Mouse (Mus musculus): ENCODE results near the gene Slc16a13. TPM values are rescaled to one million over a fixed set of nuclear protein-coding genes. Genes with fewer than 3 reads are reported as not detected.
A peak's percentile ranks its signal among the peaks of the same experiment; 100 is the strongest.

The Slc16a13 gene
- polyA plus RNA-seq (2012; ENCODE audit: insufficient read depth, low replicate concordance): 5.3 and 8.1 TPM in 2 replicates

DNA sequence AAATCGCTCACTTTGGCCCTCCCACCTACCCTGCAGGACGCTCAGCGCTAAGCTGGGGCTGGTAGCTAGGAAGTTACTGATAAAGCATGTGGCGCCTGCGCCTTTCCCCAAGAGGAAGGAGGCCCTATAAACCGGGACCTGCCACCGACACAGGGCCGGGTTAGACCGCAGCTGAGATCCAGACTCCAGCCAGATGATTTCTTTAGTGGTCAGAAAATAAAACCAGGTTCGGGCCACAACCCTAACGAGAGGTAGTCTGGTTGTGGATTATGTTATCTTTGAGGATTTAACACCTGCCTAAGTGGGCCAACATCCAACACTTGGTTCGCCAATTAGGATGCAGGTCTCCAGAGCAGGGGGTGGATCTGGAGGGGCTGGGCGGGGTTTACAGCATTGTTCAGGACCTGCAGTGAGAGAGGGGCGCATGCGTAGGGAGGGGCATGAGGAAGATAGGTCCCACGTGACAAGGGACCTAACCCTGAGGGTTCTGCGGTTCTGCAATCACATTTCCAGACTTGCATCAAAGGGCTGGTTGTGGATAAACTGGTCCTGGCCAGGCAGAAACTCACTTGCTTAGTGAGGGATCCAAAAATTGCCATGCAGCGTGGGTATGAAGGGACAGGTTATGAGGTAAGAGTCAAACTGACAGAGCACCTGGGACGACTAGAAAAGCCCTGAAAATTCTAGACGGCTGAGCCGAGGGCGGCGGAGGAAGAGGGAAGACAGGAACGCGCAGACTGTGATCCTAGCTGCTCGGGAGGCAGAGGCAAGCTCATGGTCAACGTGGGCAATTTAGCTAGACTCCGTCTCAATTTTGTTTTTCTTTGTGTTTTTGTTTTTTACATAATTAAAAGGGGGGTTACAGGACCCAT, at the start of gene Slc16a13:
Slc16a13 (minus strand) TSS at position 334 of the 872 bp plus-strand sequence.
- peaks cover 80% of the 10 kb centered on the region for H3K4me1 ChIP-seq
- H3K4me3 ChIP-seq (replicated peaks): peak within 1 kb of the TSS; percentile 93
- peaks cover 32% of the 10 kb centered on the region for H3K36me3 ChIP-seq (replicated peaks; ENCODE audit: low read length)
- H3K27me3 ChIP-seq (replicated peaks): peaks cover 5% of the 10 kb centered on the region
- no peak for TF ChIP-seq GATA1 (IDR thresholded peaks at IDR 0.05; ENCODE audit: borderline replicate concordance, low read length)
- TF ChIP-seq FLI1 (IDR thresholded peaks at IDR 0.05; ENCODE audit: low read length): no peak
- H3K9me3 ChIP-seq: no peaks in the 10 kb centered on the region

DNA sequence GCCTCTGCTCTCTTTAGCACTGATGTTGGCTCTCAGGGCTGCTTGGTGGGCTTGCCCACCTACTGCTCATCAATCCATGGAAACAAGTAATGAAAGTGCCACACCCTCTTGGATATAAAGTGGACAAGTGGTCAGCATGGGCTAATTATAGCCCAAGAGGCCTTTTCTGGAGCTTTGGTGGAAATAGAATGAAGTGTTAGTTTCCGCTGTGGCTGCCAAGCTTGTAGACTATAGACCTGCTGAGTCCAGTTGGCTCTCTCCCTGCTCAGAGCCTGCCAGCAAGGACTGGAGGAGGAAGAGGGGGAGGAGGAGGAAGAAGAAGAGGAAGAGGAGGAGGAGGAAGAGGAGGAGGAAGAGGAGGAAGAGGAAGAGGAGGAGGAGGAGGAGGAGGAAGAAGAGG, 45.5 kb upstream of the Slc16a13 start:
- peaks cover 34% of the 10 kb centered on the region for H3K36me3 ChIP-seq (replicated peaks; ENCODE audit: low read length)
- H3K9me3 ChIP-seq: peaks cover 9% of the 10 kb centered on the region; the same call in 1 of the 2 replicates
- H3K4me3 ChIP-seq (replicated peaks): no peak overlapping the region
- TF ChIP-seq FLI1 (IDR thresholded peaks at IDR 0.05; ENCODE audit: low read length) (no peak), GATA1 (IDR thresholded peaks at IDR 0.05; ENCODE audit: borderline replicate concordance, low read length) (no peak)
- H3K4me1 ChIP-seq: peaks cover 45% of the 10 kb centered on the region
- peaks cover 2% of the 10 kb centered on the region for H3K27me3 ChIP-seq (replicated peaks)

DNA sequence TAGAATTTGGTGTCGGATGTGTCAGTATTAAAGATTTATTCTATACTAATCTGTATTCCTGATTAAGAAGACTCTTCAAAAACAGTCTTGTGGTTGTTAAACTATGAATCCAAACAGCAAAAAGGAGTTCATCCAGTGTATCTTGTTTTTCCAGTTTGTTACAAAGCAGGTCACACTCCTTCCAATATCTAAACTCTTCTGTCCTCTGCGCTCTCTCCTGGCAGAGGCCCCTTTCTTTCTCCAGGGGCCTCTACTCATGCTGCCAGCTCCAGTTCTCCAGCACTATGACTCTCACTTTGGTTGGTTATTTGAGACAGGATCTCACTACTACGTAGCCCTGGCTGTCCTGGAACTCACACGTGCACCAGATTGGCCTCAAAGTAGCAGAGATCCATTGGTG, 45.0 kb upstream of the Slc16a13 start:
- peaks cover 2% of the 10 kb centered on the region for H3K27me3 ChIP-seq (replicated peaks)
- peaks cover 45% of the 10 kb centered on the region for H3K4me1 ChIP-seq
- peaks cover 13% of the 10 kb centered on the region; the same call in 1 of the 2 replicates for H3K9me3 ChIP-seq
- H3K36me3 ChIP-seq (replicated peaks; ENCODE audit: low read length): peaks cover 38% of the 10 kb centered on the region
- TF ChIP-seq FLI1 (IDR thresholded peaks at IDR 0.05; ENCODE audit: low read length) (no peak), GATA1 (IDR thresholded peaks at IDR 0.05; ENCODE audit: borderline replicate concordance, low read length) (no peak)
- no peak overlapping the region for H3K4me3 ChIP-seq (replicated peaks)

DNA sequence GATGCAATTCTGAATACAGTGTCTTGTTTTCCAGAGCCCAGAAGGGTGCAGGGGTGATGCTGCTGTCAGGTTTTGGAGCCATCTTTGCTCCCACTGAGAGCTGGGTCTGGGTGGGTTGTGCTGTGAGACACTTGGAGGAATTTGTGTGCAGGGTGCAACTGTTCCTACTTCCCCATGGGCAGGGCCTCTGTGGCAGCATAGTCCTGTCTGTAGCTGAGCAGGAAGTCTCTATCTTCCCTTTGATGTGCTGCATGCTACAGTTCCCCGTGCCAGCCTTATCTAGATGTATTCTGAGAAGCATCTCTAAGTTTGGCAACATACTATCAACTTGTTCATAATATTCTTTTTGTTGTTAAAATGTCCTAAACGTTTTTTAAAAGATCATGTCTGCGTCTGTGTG, 44.4 kb upstream of the Slc16a13 start:
- Histone ChIP-seq H3K4me1 (peaks cover 45% of the 10 kb centered on the region), H3K9me3 (peaks cover 19% of the 10 kb centered on the region; the same call in 1 of the 2 replicates), H3K36me3 (replicated peaks; ENCODE audit: low read length) (peaks cover 44% of the 10 kb centered on the region), H3K4me3 (replicated peaks) (peak overlapping the region; percentile 57), H3K27me3 (replicated peaks) (peaks cover 2% of the 10 kb centered on the region)
- no peak for TF ChIP-seq FLI1 (IDR thresholded peaks at IDR 0.05; ENCODE audit: low read length)
- no peak for TF ChIP-seq GATA1 (IDR thresholded peaks at IDR 0.05; ENCODE audit: borderline replicate concordance, low read length)

DNA sequence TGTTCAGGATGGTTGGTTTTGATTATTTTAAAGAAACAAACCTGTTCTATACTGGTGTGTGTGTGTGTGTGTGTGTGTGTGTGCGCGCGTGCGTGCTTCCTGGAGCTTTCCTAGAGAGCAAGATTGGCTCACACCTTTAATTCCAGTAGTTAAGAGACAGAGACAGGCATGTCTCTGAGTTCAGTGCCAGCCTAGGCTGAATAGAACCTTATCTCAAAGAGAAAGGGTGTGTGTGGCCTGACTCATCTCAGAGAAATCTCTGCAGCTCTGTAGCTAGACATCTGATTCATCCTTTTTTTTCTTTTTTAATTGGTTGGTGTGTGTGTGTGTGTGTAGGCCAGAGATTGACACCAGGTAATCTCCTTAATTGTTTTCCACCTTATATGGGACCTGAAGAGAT, 38.2 kb upstream of the Slc16a13 start:
- H3K4me3 ChIP-seq (replicated peaks): no peak overlapping the region
- peaks cover 22% of the 10 kb centered on the region; the same call in 1 of the 2 replicates for H3K9me3 ChIP-seq
- H3K27me3 ChIP-seq (replicated peaks): peaks cover 11% of the 10 kb centered on the region
- peaks cover 44% of the 10 kb centered on the region for H3K36me3 ChIP-seq (replicated peaks; ENCODE audit: low read length)
- TF ChIP-seq GATA1 (IDR thresholded peaks at IDR 0.05; ENCODE audit: borderline replicate concordance, low read length) (no peak), FLI1 (IDR thresholded peaks at IDR 0.05; ENCODE audit: low read length) (no peak)
- peaks cover 55% of the 10 kb centered on the region for H3K4me1 ChIP-seq

DNA sequence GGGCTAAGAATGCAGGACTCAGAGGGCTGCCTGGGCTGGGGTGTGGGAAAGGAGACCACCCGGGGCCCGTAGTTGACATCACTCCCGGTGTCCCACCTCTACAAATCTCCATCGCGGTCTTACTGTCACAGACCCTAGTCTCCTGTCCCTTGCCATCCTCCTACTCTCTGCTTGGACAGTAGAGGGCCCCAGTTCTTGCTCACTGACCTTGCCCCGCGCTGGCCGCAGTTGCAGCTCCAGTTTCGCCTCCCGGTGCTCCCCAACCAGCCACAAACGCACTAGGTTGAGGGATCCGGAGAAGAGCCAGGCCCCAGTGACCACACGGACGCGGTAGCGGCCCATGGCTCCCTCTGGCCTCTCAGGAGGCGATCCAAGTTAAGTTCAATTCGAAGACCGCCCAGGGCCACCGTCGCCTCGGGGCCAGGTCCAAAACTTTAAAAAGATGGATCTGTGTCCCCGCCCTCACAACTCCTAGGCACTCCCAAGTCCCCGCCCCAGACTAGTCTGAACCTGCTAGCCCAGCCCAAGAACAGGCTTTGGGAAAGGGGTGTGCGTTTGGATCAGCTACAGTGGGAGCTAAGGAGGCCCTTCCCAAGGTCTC, 34.2 kb upstream of the Slc16a13 start, which contains the start of gene Alox12:
Alox12 (minus strand) TSS at position 423 of the 601 bp plus-strand sequence.
- Histone ChIP-seq H3K4me1 (peaks cover 86% of the 10 kb centered on the region), H3K36me3 (replicated peaks; ENCODE audit: low read length) (peaks cover 61% of the 10 kb centered on the region), H3K27me3 (replicated peaks) (peaks cover 9% of the 10 kb centered on the region), H3K9me3 (peaks cover 3% of the 10 kb centered on the region; the same call in 1 of the 2 replicates), H3K4me3 (replicated peaks) (peak within 1 kb of the TSS; percentile 94)
- TF ChIP-seq GATA1 (IDR thresholded peaks at IDR 0.05; ENCODE audit: borderline replicate concordance, low read length): no peak
- TF ChIP-seq FLI1 (IDR thresholded peaks at IDR 0.05; ENCODE audit: low read length): no peak

DNA sequence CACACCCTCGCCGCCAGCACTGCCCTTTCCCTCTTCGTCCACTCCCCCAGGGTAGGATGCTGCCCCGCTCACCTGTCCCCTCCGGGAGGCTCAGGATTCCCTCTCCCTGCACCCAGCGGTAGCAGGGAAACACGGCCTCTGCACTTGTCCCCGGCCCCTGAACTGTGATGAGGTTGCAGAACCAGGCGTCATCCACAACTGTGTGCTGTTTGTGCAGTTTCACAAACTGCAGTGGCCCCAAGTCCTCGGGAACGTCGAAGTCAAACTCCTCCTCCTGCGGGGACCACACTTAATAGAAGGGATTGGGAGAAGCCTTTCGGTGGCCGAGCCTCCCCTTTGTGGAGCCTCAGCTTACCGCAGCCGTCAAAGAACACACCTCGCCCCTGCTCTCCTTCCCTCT, 33.5 kb upstream of the Slc16a13 start:
- H3K4me3 ChIP-seq (replicated peaks): peak overlapping the region; percentile 94

DNA sequence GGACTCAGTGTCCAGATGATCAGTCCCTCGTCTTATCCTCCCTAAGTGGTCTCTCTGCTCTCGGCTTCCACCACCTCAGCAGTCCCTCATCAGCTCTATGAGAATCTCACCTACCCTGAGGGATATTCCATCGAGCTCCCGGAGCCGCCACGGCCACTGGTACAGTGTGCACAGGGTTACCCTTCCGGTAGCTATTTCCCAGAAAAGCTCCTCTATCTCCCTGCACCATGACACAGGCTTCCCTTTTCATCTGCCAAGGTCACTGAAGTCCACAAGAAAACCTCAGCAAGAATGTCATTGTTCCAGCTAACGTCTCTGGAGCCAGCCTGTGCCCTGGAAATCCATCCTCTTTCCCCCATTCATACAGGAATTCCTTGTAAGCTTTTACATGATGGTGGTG, 31.0 kb upstream of the Slc16a13 start:
- H3K27me3 ChIP-seq (replicated peaks): no peaks in the 10 kb centered on the region

More for the DNA sequence above, 33.5 kb upstream of the Slc16a13 start:
- Histone ChIP-seq H3K4me1 (peaks cover 90% of the 10 kb centered on the region), H3K27me3 (replicated peaks) (peaks cover 9% of the 10 kb centered on the region), H3K9me3 (peaks cover 3% of the 10 kb centered on the region; the same call in 1 of the 2 replicates), H3K36me3 (replicated peaks; ENCODE audit: low read length) (peaks cover 68% of the 10 kb centered on the region)
- TF ChIP-seq GATA1 (IDR thresholded peaks at IDR 0.05; ENCODE audit: borderline replicate concordance, low read length): no peak
- TF ChIP-seq FLI1 (IDR thresholded peaks at IDR 0.05; ENCODE audit: low read length): no peak

DNA sequence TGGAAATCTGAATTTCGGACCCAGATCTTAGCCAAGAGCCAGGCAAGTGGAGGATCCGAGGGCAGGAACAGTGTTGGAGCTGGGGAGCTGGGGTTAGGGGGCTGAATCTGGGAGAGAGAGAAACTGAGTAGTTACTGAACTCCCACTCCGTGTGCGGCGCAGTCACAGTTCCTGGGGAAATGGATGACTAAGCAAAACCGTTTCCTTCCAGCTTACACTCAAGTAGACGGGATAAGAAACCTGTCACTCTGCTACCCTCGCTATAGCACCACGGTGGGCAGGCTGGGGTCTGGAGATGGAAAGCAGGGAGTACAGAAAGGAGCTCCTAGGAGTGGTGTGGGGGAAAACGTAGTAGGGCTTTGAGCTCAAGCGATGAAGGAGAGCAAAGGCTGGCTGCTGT, 29.3 kb upstream of the Slc16a13 start:
- Histone ChIP-seq H3K4me1 (peaks cover 93% of the 10 kb centered on the region), H3K36me3 (replicated peaks; ENCODE audit: low read length) (peaks cover 92% of the 10 kb centered on the region), H3K9me3 (no peaks in the 10 kb centered on the region), H3K4me3 (replicated peaks) (peak overlapping the region; percentile 94), H3K27me3 (replicated peaks) (no peaks in the 10 kb centered on the region)
- TF ChIP-seq GATA1 (IDR thresholded peaks at IDR 0.05; ENCODE audit: borderline replicate concordance, low read length) (no peak), FLI1 (IDR thresholded peaks at IDR 0.05; ENCODE audit: low read length) (no peak)

More for the DNA sequence above, 31.0 kb upstream of the Slc16a13 start:
- peaks cover 97% of the 10 kb centered on the region for H3K4me1 ChIP-seq
- H3K4me3 ChIP-seq (replicated peaks): peak overlapping the region; percentile 94
- peaks cover 3% of the 10 kb centered on the region; the same call in 1 of the 2 replicates for H3K9me3 ChIP-seq
- peaks cover 86% of the 10 kb centered on the region for H3K36me3 ChIP-seq (replicated peaks; ENCODE audit: low read length)
- no peak for TF ChIP-seq GATA1 (IDR thresholded peaks at IDR 0.05; ENCODE audit: borderline replicate concordance, low read length)
- TF ChIP-seq FLI1 (IDR thresholded peaks at IDR 0.05; ENCODE audit: low read length): no peak

Data from megakaryocyte, embryonic 14.5 days (primary cell).